Mouse (Mus musculus): ENCODE data around the gene C1qbp. TPM values are rescaled to one million over a fixed set of nuclear protein-coding genes. Genes with fewer than 3 reads are reported as not detected.

C1qbp gene
- polyA plus RNA-seq, 1 experiment from 2014 or later, result 170 TPM

DNA sequence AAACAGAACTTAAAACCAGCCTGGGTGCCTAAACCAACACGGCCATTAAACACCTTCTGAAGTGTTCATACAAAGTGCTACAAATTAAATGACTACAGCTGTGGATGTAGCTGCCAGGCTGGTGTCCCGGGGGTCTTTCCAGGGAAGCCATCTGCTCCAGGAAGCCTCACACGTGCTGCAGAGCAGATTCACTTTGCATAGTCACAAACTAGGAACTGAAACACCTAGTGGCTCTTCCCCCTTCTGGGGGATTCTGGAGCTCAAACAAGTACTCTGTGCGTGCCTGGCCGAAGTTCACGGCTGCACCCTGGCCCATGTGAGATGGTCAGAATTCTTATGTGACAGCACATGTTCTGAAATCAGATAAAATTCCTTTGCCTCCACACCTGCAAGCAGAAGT is 2.6 kb downstream of the C1qbp start:
- ATAC-seq, result no peak
- Histone ChIP-seq H3K4me1 (ENCODE audit: control insufficient read depth, insufficient read depth, low read length) (peaks cover 13% of the 10 kb centered on the region), H3K27me3 (ENCODE audit: control insufficient read depth, insufficient read depth, low read depth, low read length) (no peaks in the 10 kb centered on the region), H3K9ac (ENCODE audit: low read depth, low read length) (no peak overlapping the region), H3K4me2 (ENCODE audit: low read length) (no peak overlapping the region), H3K36me3 (ENCODE audit: control insufficient read depth, insufficient read depth, low read length) (peaks cover 33% of the 10 kb centered on the region), H3K4me3 (ENCODE audit: low read depth, low read length) (no peak overlapping the region), H3K27ac (ENCODE audit: low read length) (no peak overlapping the region), H3K9me3 (replicated peaks; ENCODE audit: control insufficient read depth, low read length, poor library complexity, severe bottlenecking) (no peaks in the 10 kb centered on the region)
- WGBS, result 86% methylated on average over 6 of the region's 6 CpGs

DNA sequence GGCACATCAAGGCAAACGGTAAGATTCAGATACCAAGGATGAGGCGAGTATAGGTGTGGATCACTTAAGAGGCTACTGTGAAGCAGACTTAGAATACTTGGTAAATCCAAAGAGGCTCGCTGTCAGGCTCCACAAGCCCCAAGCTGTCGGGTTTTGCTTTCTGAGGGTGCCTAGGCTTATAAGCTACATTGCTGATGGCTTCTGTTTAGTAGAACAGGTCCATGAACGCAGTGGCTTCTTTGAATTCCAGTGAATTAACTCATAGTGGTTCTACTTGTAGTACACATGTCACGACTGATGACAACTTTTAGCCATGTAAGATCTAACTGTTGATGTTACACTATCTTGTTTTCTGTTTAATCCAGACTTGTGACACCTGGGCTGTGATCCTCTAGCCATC is 5.5 kb downstream of the C1qbp start:
- Histone ChIP-seq H3K36me3 (ENCODE audit: control insufficient read depth, insufficient read depth, low read length) (peaks cover 33% of the 10 kb centered on the region), H3K27me3 (ENCODE audit: control insufficient read depth, insufficient read depth, low read depth, low read length) (no peaks in the 10 kb centered on the region), H3K4me1 (ENCODE audit: control insufficient read depth, insufficient read depth, low read length) (peaks cover 10% of the 10 kb centered on the region), H3K4me2 (ENCODE audit: low read length) (no peak overlapping the region), H3K9ac (ENCODE audit: low read depth, low read length) (no peak overlapping the region), H3K9me3 (replicated peaks; ENCODE audit: control insufficient read depth, low read length, poor library complexity, severe bottlenecking) (no peaks in the 10 kb centered on the region), H3K27ac (ENCODE audit: low read length) (no peak overlapping the region), H3K4me3 (ENCODE audit: low read depth, low read length) (no peak overlapping the region)
- 89% methylated on average over 6 of the region's 6 CpGs for WGBS
- no peak for ATAC-seq

DNA sequence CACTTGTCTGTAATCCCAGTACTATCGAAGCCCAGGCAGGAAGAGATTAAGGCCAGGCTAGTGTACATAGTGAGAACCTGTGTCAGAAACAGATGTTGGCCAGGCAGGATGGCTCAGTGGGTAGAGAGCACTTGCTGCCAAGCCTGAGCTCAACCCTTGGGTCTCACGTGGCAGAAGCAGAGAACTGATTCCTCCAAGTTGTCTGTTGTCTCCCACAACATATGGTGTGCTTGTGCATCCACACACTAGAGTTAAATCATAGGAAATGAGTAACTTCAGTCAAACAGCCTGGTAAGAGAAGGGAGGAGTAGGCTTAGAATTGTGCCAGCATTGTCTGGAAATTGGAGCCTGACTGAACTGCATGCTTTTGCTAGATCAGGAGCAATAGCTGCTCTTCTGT is 7.6 kb downstream of the C1qbp start:
- Histone ChIP-seq H3K4me3 (ENCODE audit: low read depth, low read length) (no peak overlapping the region), H3K9ac (ENCODE audit: low read depth, low read length) (no peak overlapping the region), H3K27ac (ENCODE audit: low read length) (no peak overlapping the region), H3K36me3 (ENCODE audit: control insufficient read depth, insufficient read depth, low read length) (peaks cover 27% of the 10 kb centered on the region), H3K9me3 (replicated peaks; ENCODE audit: control insufficient read depth, low read length, poor library complexity, severe bottlenecking) (no peaks in the 10 kb centered on the region), H3K4me1 (ENCODE audit: control insufficient read depth, insufficient read depth, low read length) (peaks cover 2% of the 10 kb centered on the region; the same call in 1 of the 2 replicates), H3K27me3 (ENCODE audit: control insufficient read depth, insufficient read depth, low read depth, low read length) (no peaks in the 10 kb centered on the region), H3K4me2 (ENCODE audit: low read length) (no peak overlapping the region)
- no peak for ATAC-seq
- WGBS, result 80% methylated on average over 2 of the region's 2 CpGs

DNA sequence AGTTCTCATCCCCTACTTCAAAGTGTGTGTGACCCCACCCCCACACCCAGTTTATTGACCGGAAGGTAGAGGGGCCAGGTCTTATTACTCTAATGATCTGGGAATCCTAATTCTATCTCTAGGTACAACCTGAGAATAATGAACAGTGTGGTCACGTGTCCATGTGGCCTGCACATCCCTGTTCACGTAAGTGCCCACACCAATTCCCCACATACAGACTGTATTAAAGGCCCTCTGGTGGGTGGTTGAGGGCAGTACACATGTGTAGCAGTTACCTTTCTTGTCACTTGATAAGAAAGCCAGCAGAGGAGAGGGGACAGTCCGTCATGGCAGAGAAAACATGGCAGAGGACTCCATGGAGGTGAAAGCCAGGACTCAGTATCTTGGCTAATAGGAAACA is 8.9 kb downstream of the C1qbp start:
- Histone ChIP-seq H3K36me3 (ENCODE audit: control insufficient read depth, insufficient read depth, low read length) (peaks cover 23% of the 10 kb centered on the region), H3K27me3 (ENCODE audit: control insufficient read depth, insufficient read depth, low read depth, low read length) (no peaks in the 10 kb centered on the region), H3K9me3 (replicated peaks; ENCODE audit: control insufficient read depth, low read length, poor library complexity, severe bottlenecking) (no peaks in the 10 kb centered on the region), H3K4me1 (ENCODE audit: control insufficient read depth, insufficient read depth, low read length) (peaks cover 2% of the 10 kb centered on the region; the same call in 1 of the 2 replicates), H3K9ac (ENCODE audit: low read depth, low read length) (no peak overlapping the region), H3K27ac (ENCODE audit: low read length) (no peak overlapping the region), H3K4me3 (ENCODE audit: low read depth, low read length) (no peak overlapping the region), H3K4me2 (ENCODE audit: low read length) (no peak overlapping the region)
- ATAC-seq, result no peak
- 73% methylated on average over 4 of the region's 4 CpGs for WGBS

DNA sequence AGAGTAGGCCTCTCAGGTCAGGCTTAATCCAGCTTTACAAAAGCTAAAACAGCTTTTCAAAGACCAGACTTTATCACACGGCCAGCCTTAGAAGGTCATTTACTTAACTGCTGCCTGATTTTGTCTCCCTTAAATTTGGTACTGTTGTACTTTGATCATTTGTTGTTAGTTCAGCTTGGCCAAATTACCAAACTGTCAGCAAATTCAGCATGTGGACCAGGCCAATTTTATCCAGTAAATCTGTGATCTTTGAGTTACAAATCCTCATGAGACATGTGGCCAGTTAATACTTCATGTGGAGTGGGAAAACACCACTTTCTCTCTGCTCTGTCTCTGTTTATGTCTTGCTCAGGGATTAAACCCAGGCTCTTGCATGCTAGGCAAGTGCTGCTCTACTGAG is 10.2 kb downstream of the C1qbp start:
- no peaks in the 10 kb centered on the region for H3K9me3 ChIP-seq (replicated peaks; ENCODE audit: control insufficient read depth, low read length, poor library complexity, severe bottlenecking)
- H3K36me3 ChIP-seq (ENCODE audit: control insufficient read depth, insufficient read depth, low read length), result peaks cover 16% of the 10 kb centered on the region
- no peaks in the 10 kb centered on the region for H3K27me3 ChIP-seq (ENCODE audit: control insufficient read depth, insufficient read depth, low read depth, low read length)
- H3K4me2 ChIP-seq (ENCODE audit: low read length), result no peak overlapping the region
- H3K4me1 ChIP-seq (ENCODE audit: control insufficient read depth, insufficient read depth, low read length), result peaks cover 13% of the 10 kb centered on the region
- no peak overlapping the region for H3K27ac ChIP-seq (ENCODE audit: low read length)
- H3K4me3 ChIP-seq (ENCODE audit: low read depth, low read length), result no peak overlapping the region
- 74% methylated on average over 1 of the region's 1 CpGs for whole genome bisulfite sequencing
- no peak overlapping the region for H3K9ac ChIP-seq (ENCODE audit: low read depth, low read length)
- ATAC-seq, result no peak

DNA sequence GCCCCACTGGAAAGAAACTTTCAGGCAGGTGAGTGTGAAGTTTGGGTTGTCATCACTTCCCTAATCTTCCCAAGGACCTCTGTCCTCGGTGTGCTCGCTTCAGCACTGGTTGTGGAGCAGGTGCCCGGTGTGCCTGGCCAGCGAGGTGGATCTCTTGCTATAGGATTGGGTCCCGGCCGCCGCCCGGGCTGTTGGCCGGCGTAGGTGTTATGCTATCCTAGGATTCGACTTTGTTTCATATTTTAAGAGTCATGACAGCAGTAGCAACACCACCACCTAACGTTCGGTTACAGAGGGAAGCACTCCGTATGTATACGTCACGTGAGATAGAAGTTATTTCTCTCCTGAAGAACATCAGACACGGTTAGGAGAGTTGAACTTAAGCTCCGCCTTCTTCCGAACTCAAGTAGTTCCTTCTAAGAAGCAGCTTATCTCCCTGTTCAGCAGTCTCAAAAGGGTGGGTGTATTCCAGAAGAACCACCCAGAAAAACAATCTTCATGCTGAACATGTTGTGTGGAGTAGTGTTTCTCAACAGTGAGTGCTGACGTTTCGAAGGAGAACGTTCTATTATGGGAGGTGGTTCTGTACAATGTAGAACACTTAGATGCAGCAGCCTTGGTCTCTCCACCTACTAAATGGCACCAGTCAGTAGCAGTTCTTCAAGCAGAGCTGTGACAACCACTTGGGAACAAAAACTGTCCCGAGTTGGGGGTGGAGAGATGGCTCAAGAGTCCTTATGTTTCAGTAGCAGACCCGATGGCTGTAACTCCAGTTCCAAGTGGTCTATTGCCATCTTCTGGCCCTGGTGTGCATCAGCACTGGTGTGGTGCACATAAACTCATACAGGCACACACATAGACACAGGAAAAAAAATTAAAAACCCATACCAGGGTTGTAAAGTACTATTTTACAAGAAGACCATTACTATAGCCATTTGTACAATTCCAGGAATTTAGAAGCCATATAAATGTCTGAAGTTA is 12.0 kb downstream of the C1qbp start:
- Histone ChIP-seq H3K27ac (ENCODE audit: low read length) (peak overlapping the region; percentile 94), H3K4me1 (ENCODE audit: control insufficient read depth, insufficient read depth, low read length) (peaks cover 15% of the 10 kb centered on the region), H3K27me3 (ENCODE audit: control insufficient read depth, insufficient read depth, low read depth, low read length) (no peaks in the 10 kb centered on the region), H3K9me3 (replicated peaks; ENCODE audit: control insufficient read depth, low read length, poor library complexity, severe bottlenecking) (no peaks in the 10 kb centered on the region), H3K4me3 (ENCODE audit: low read depth, low read length) (peak overlapping the region; percentile 79), H3K4me2 (ENCODE audit: low read length) (peak overlapping the region; percentile 80), H3K36me3 (ENCODE audit: control insufficient read depth, insufficient read depth, low read length) (peaks cover 12% of the 10 kb centered on the region), H3K9ac (ENCODE audit: low read depth, low read length) (peak overlapping the region; percentile 62)
- peak; percentile 38 for ATAC-seq
- 18% methylated on average over 24 of the region's 24 CpGs for WGBS

DNA sequence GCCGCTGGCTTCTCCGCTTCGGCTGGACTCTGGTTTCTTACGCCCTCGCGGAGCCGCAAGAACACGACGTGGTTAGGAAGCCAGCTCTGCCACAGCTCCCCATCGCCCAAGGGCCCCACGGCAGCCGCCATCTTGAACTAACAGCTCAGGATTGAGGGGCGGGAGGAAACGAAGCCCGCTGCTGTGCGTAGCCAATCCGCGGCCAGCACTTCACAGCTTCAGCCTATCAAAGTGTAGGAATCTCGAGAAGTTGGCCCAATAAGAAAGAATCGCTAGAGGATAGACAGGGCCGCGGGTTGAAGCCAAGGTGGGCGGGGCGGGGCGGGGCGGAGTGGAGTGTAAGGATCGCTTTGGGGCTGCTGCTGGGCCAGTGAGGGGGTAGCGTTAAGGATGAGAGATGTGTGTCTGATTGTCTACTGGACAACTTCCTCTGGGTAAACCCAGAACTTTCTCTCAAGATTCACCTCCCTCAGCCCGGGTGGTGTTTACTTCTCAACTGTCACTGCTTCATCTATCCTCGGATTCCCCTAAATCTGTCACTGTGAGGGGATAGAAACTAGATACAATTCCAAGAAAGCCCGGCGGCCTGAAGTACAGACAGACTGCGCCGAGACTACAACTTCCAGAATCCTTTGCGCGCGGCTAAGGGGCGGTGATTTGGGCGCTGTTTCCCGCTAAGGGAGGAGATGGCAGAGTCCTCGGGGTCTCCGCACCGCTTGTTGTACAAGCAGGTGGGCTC is 12.8 kb downstream of the C1qbp start, which contains the start of the genes Nup88 and Rpain:
Nup88 (minus strand) TSS at position 153 of the 739 bp plus-strand sequence.
Rpain (plus strand) TSS at position 393 of the 739 bp plus-strand sequence.
- no peaks in the 10 kb centered on the region for H3K9me3 ChIP-seq (replicated peaks; ENCODE audit: control insufficient read depth, low read length, poor library complexity, severe bottlenecking)
- WGBS, result under 1% methylated on average over 43 of the region's 43 CpGs
- H3K36me3 ChIP-seq (ENCODE audit: control insufficient read depth, insufficient read depth, low read length), result peaks cover 8% of the 10 kb centered on the region
- peak; percentile 97 for ATAC-seq
- H3K27me3 ChIP-seq (ENCODE audit: control insufficient read depth, insufficient read depth, low read depth, low read length), result no peaks in the 10 kb centered on the region
- peaks cover 15% of the 10 kb centered on the region for H3K4me1 ChIP-seq (ENCODE audit: control insufficient read depth, insufficient read depth, low read length)
- peak within 1 kb of the TSS; percentile 79 for H3K4me3 ChIP-seq (ENCODE audit: low read depth, low read length)
- H3K9ac ChIP-seq (ENCODE audit: low read depth, low read length), result peak within 1 kb of the TSS; percentile 82
- H3K4me2 ChIP-seq (ENCODE audit: low read length), result peak within 1 kb of the TSS; percentile 94
- peak within 1 kb of the TSS; percentile 94 for H3K27ac ChIP-seq (ENCODE audit: low read length)

DNA sequence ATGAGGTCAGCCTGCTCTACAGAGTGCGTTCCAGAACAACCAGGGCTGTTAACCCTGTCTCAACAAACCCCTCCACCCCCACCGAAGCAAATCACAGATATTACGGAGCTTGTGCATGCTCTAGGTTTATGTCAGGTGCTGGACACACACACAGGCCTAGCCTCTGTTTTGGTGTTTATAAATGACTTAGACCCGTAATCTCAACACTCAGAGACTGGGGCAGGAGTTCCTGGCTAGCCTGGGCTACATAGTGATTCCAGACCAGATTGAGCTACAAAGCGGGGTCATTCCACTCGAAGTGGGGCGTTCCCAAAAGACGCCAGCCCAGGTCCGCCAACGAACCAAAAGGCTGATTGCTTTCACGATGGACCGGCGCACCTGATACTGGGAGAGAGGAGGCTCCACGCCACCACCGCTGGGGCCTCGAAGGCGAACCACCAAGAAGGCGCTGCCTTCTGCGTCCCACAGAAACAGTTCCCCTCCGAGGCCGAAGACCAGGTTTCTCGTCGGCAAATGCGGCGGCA is 13.5 kb downstream of the C1qbp start:
- peak; percentile 12 for ATAC-seq
- Histone ChIP-seq H3K36me3 (ENCODE audit: control insufficient read depth, insufficient read depth, low read length) (peaks cover 11% of the 10 kb centered on the region), H3K9me3 (replicated peaks; ENCODE audit: control insufficient read depth, low read length, poor library complexity, severe bottlenecking) (no peaks in the 10 kb centered on the region), H3K27ac (ENCODE audit: low read length) (peak overlapping the region; percentile 94), H3K4me2 (ENCODE audit: low read length) (peak overlapping the region; percentile 94), H3K27me3 (ENCODE audit: control insufficient read depth, insufficient read depth, low read depth, low read length) (no peaks in the 10 kb centered on the region), H3K4me1 (ENCODE audit: control insufficient read depth, insufficient read depth, low read length) (peaks cover 15% of the 10 kb centered on the region), H3K4me3 (ENCODE audit: low read depth, low read length) (peak overlapping the region; percentile 79), H3K9ac (ENCODE audit: low read depth, low read length) (peak overlapping the region; percentile 82)
- WGBS, result 0% methylated on average over 25 of the region's 25 CpGs

All from midbrain, embryonic 16.5 days (tissue).